Mouse (Mus musculus) MN1 (cell line): Measurements from ENCODE around the gene Rab6b.

ENCODE experiments used
- DNase-seq: peaks from one replicate; pipeline ENCODE4 v3.0.0-alpha.2; 2016; ENCODE audit warnings: low spot score

Rab6b gene

GRCm38 (mm10) chr9:103111621-103112470 lies at the start of gene Rab6b:
Gene Rab6b, plus strand, starts transcription at chr9:103111787.
- DNase-seq, result peak; percentile 21

- no peak for DNase-seq
Measured at GRCm38 (mm10) chr9:103063591-103063990, 48.0 kb upstream of the Rab6b start.

GRCm38 (mm10) chr9:103066845-103067244 lies 44.7 kb upstream of the Rab6b start:
- no peak for DNase-seq

GRCm38 (mm10) chr9:103067651-103068050 lies 43.9 kb upstream of the Rab6b start:
- no peak for DNase-seq

GRCm38 (mm10) chr9:103068769-103069168 lies 42.8 kb upstream of the Rab6b start:
- no peak for DNase-seq

GRCm38 (mm10) chr9:103071541-103072203 lies 39.9 kb upstream of the Rab6b start:
- no peak for DNase-seq

GRCm38 (mm10) chr9:103072204-103072599 lies 39.4 kb upstream of the Rab6b start:
- no peak for DNase-seq

GRCm38 (mm10) chr9:103072926-103073515 lies 38.6 kb upstream of the Rab6b start:
- DNase-seq, result peak; percentile 18

- no peak for DNase-seq
Measured at GRCm38 (mm10) chr9:103076836-103077531, 34.6 kb upstream of the Rab6b start.

- DNase-seq, result peak; percentile 30
Measured at GRCm38 (mm10) chr9:103078194-103078691, 33.3 kb upstream of the Rab6b start.

GRCm38 (mm10) chr9:103080211-103080610 lies 31.4 kb upstream of the Rab6b start:
- no peak for DNase-seq

GRCm38 (mm10) chr9:103082246-103082975 lies 29.2 kb upstream of the Rab6b start:
- DNase-seq, result no peak

- no peak for DNase-seq
Measured at GRCm38 (mm10) chr9:103083405-103083804, 28.2 kb upstream of the Rab6b start.

GRCm38 (mm10) chr9:103086736-103087135 lies 24.9 kb upstream of the Rab6b start:
- DNase-seq, result no peak

GRCm38 (mm10) chr9:103087301-103087700 lies 24.3 kb upstream of the Rab6b start:
- no peak for DNase-seq

GRCm38 (mm10) chr9:103088661-103089060 lies 22.9 kb upstream of the Rab6b start:
- DNase-seq, result no peak

GRCm38 (mm10) chr9:103090116-103090875 lies 21.3 kb upstream of the Rab6b start:
- DNase-seq, result no peak

- DNase-seq, result no peak
Measured at GRCm38 (mm10) chr9:103091039-103091883, 20.3 kb upstream of the Rab6b start.

- DNase-seq, result peak; percentile 55
Measured at GRCm38 (mm10) chr9:103092248-103092647, 19.3 kb upstream of the Rab6b start.

GRCm38 (mm10) chr9:103093681-103094080 lies 17.9 kb upstream of the Rab6b start:
- no peak for DNase-seq
